Mouse (Mus musculus) intestine, embryonic 16.5 days (tissue): ENCODE data around the gene Cracr2b. TPM values are rescaled to one million over a fixed set of nuclear protein-coding genes. Genes with fewer than 3 reads are reported as not detected.

Experiments used
- ATAC-seq: fragments of 200-750 bp; cut with Nextera tagmentation; 2 replicates; pipeline ENCODE4 v1.8.0; 2017; ENCODE audit warnings: moderate TSS enrichment, moderate library complexity
- H3K27ac ChIP-seq: fragments of 300-500 bp; sonication (generic); 2 replicates; pipeline ENCODE4 v1.5.1; 2014; ENCODE audit warnings: mild to moderate bottlenecking, low read length
- H3K27me3 ChIP-seq: fragments of 300-500 bp; sonication (generic); replicated peaks from 2 replicates; pipeline ENCODE4 v1.6.1; 2014; ENCODE audit warnings: low read length, control low read depth, mixed read lengths; ENCODE audit not compliant: control insufficient read depth, insufficient read depth
- H3K36me3 ChIP-seq: fragments of 300-500 bp; sonication (generic); 2 replicates; pipeline ENCODE4 v1.6.1; 2014; ENCODE audit warnings: low read length, control low read depth; ENCODE audit not compliant: control insufficient read depth, insufficient read depth
- H3K4me1 ChIP-seq: fragments of 300-500 bp; sonication (generic); 2 replicates; pipeline ENCODE4 v1.6.1; 2014; ENCODE audit warnings: low read length, control low read depth, mixed read lengths; ENCODE audit not compliant: control insufficient read depth, insufficient read depth
- H3K4me2 ChIP-seq: fragments of 300-500 bp; sonication (generic); 2 replicates; pipeline ENCODE4 v1.6.1; 2014; ENCODE audit warnings: low read depth, low read length, control low read depth
- H3K4me3 ChIP-seq: fragments of 300-500 bp; sonication (generic); 2 replicates; pipeline ENCODE4 v1.5.1; 2014; ENCODE audit warnings: mild to moderate bottlenecking, low read length
- H3K9ac ChIP-seq: fragments of 300-500 bp; sonication (generic); 2 replicates; pipeline ENCODE4 v1.6.1; 2014; ENCODE audit warnings: low read depth, low read length
- H3K9me3 ChIP-seq: fragments of 300-500 bp; sonication (generic); 2 replicates; pipeline ENCODE4 v1.6.1; 2016; ENCODE audit warnings: low read length, control low read depth; ENCODE audit not compliant: control insufficient read depth
- WGBS: fragments of 180-500 bp; shearing (Covaris S2); extraction: QIAGEN DNeasy Blood & Tissue Kit; methylation state at CpG from one replicate; pipeline ENCODE4 v1.1.7; 2014; 5-methylcytosine and 5-hydroxymethylcytosine counted together
- polyA plus RNA-seq: library from polyadenylated mRNA; unstranded; fragments of >200 nt; fragmentation: Nextera tagmentation; extraction: Ambion mirVana; gene quantifications from 2 replicates; pipeline ENCODE4 v1.2.1, GENCODE M21; 2015

Cracr2b gene
- polyA plus RNA-seq, 1 experiment from 2014 or later: 21.0 TPM

GRCm38 (mm10) chr7:141447110-141447991 lies 13.5 kb upstream of the Cracr2b start, which contains the start of gene Rplp2:
Gene Rplp2 (plus strand): TSS chr7:141447370.
- H3K9ac ChIP-seq: peak within 1 kb of the TSS; percentile 91
- H3K27ac ChIP-seq: peak within 1 kb of the TSS; percentile 88
- peaks cover 32% of the 10 kb centered on the region for H3K4me1 ChIP-seq
- H3K36me3 ChIP-seq: peaks cover 14% of the 10 kb centered on the region; the same call in 1 of the 2 replicates
- WGBS: under 1% methylated on average over 63 of the region's 63 CpGs
- H3K27me3 ChIP-seq: no peaks in the 10 kb centered on the region
- H3K4me3 ChIP-seq: peak within 1 kb of the TSS; percentile 77
- peak; percentile 90 for ATAC-seq
- H3K4me2 ChIP-seq: peak within 1 kb of the TSS; percentile 63
- no peaks in the 10 kb centered on the region for H3K9me3 ChIP-seq

- H3K27me3 ChIP-seq: no peaks in the 10 kb centered on the region
- H3K9ac ChIP-seq: no peak overlapping the region
- H3K36me3 ChIP-seq: peaks cover 14% of the 10 kb centered on the region; the same call in 1 of the 2 replicates
- no peaks in the 10 kb centered on the region for H3K9me3 ChIP-seq
- H3K4me3 ChIP-seq: no peak overlapping the region
- no peak overlapping the region for H3K27ac ChIP-seq
- H3K4me2 ChIP-seq: no peak overlapping the region
- ATAC-seq: no peak
- peaks cover 21% of the 10 kb centered on the region for H3K4me1 ChIP-seq
Measured at GRCm38 (mm10) chr7:141451928-141452327, 9.0 kb upstream of the Cracr2b start.

GRCm38 (mm10) chr7:141453636-141454035 lies 7.3 kb upstream of the Cracr2b start:
- no peak overlapping the region for H3K9ac ChIP-seq
- ATAC-seq: no peak
- 76% methylated on average over 2 of the region's 2 CpGs for WGBS
- peaks cover 14% of the 10 kb centered on the region; the same call in 1 of the 2 replicates for H3K36me3 ChIP-seq
- H3K4me1 ChIP-seq: peaks cover 22% of the 10 kb centered on the region
- H3K4me3 ChIP-seq: no peak overlapping the region
- no peak overlapping the region for H3K27ac ChIP-seq
- no peaks in the 10 kb centered on the region for H3K27me3 ChIP-seq
- no peak overlapping the region for H3K4me2 ChIP-seq
- no peaks in the 10 kb centered on the region for H3K9me3 ChIP-seq

GRCm38 (mm10) chr7:141454967-141455551 lies 5.8 kb upstream of the Cracr2b start, which contains the start of gene Pnpla2:
Gene Pnpla2 (plus strand): TSS chr7:141455198.
- Histone ChIP-seq H3K27ac (peak within 1 kb of the TSS; percentile 88), H3K4me1 (peaks cover 15% of the 10 kb centered on the region), H3K4me3 (peak within 1 kb of the TSS; percentile 73), H3K4me2 (peak within 1 kb of the TSS; percentile 82), H3K9ac (peak within 1 kb of the TSS; percentile 80), H3K36me3 (peaks cover 11% of the 10 kb centered on the region), H3K9me3 (no peaks in the 10 kb centered on the region), H3K27me3 (no peaks in the 10 kb centered on the region)
- peak; percentile 87 for ATAC-seq
- WGBS: under 1% methylated on average over 45 of the region's 45 CpGs

- Histone ChIP-seq H3K4me3 (peak overlapping the region; percentile 73), H3K9me3 (no peaks in the 10 kb centered on the region), H3K4me2 (peak overlapping the region; percentile 82), H3K36me3 (peaks cover 11% of the 10 kb centered on the region), H3K4me1 (peaks cover 20% of the 10 kb centered on the region), H3K27me3 (0 out of 2 replicates have a peak, but pooled peaks cover 2% of the 10 kb centered on the region), H3K9ac (peak overlapping the region; percentile 80), H3K27ac (peak overlapping the region; percentile 88)
- peak; percentile 43 for ATAC-seq
- 3% methylated on average over 23 of the region's 23 CpGs for WGBS
Measured at GRCm38 (mm10) chr7:141455610-141456314, 5.1 kb upstream of the Cracr2b start.

- Histone ChIP-seq H3K36me3 (peaks cover 4% of the 10 kb centered on the region; the same call in 1 of the 2 replicates), H3K9ac (no peak overlapping the region), H3K9me3 (no peaks in the 10 kb centered on the region), H3K4me1 (peaks cover 29% of the 10 kb centered on the region), H3K27ac (no peak overlapping the region), H3K27me3 (peaks cover 5% of the 10 kb centered on the region), H3K4me3 (no peak overlapping the region), H3K4me2 (no peak overlapping the region)
- no peak for ATAC-seq
- 87% methylated on average over 6 of the region's 6 CpGs for WGBS
Measured at GRCm38 (mm10) chr7:141456739-141457138, 4.2 kb upstream of the Cracr2b start.

GRCm38 (mm10) chr7:141457236-141457635 lies 3.7 kb upstream of the Cracr2b start:
- 95% methylated on average over 14 of the region's 14 CpGs for WGBS
- H3K4me2 ChIP-seq: no peak overlapping the region
- peaks cover 5% of the 10 kb centered on the region for H3K27me3 ChIP-seq
- no peak for ATAC-seq
- H3K9me3 ChIP-seq: no peaks in the 10 kb centered on the region
- no peak overlapping the region for H3K27ac ChIP-seq
- no peak overlapping the region for H3K9ac ChIP-seq
- no peak overlapping the region for H3K4me3 ChIP-seq
- peaks cover 4% of the 10 kb centered on the region; the same call in 1 of the 2 replicates for H3K36me3 ChIP-seq
- H3K4me1 ChIP-seq: peaks cover 33% of the 10 kb centered on the region

GRCm38 (mm10) chr7:141457986-141458660 lies 2.8 kb upstream of the Cracr2b start:
- Histone ChIP-seq H3K9me3 (no peaks in the 10 kb centered on the region), H3K4me1 (peaks cover 36% of the 10 kb centered on the region), H3K9ac (no peak overlapping the region), H3K27me3 (peaks cover 8% of the 10 kb centered on the region), H3K36me3 (peaks cover 4% of the 10 kb centered on the region; the same call in 1 of the 2 replicates), H3K4me2 (no peak overlapping the region), H3K4me3 (no peak overlapping the region), H3K27ac (no peak overlapping the region)
- no peak for ATAC-seq
- WGBS: 71% methylated on average over 15 of the region's 15 CpGs
